Mouse (Mus musculus): ENCODE results near the gene Atp8a1. TPM values are rescaled to one million over a fixed set of nuclear protein-coding genes. Genes with fewer than 3 reads are reported as not detected.

The Atp8a1 gene
- polyA plus RNA-seq, 1 experiment from 2014 or later: 9.1 TPM

GRCm38 (mm10) chr5:67828356-67828755 is 18.9 kb downstream of the Atp8a1 start:
- Histone ChIP-seq H3K4me2 (replicated peaks; ENCODE audit: low read depth) (no peak overlapping the region), H3K9me3 (ENCODE audit: control insufficient read depth) (no peaks in the 10 kb centered on the region)

DNA sequence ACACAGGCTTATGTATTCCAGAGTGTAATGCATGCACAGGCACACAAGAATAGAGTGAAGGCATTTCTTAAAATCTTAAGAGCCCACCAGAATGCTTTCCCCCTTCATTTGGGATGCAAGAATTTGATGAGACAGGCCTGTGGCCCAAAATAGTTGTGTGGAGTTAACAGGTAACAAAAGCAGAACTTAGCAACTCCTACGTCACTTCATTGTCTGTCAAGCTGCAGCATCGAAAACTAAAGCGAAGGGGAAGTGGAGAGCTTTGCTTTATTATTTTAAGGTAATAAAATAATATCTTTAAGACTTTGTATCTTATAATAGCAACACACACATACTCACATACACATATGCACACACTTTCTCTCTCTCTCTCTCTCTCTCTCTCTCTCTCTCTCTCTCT is 20.3 kb downstream of the Atp8a1 start:
- no peak overlapping the region for H3K4me2 ChIP-seq (replicated peaks; ENCODE audit: low read depth)
- 92% methylated on average over 3 of the region's 3 CpGs for WGBS
- no peaks in the 10 kb centered on the region for H3K9me3 ChIP-seq (ENCODE audit: control insufficient read depth)
- no peak overlapping the region for H3K9ac ChIP-seq (ENCODE audit: low read depth, low read length)
- no peak for TF ChIP-seq CTCF (IDR thresholded peaks at IDR 0.05; ENCODE audit: low read depth)
- H3K4me1 ChIP-seq (replicated peaks; ENCODE audit: control insufficient read depth, insufficient read depth, low read length): 0 out of 2 replicates have a peak, but pooled peaks cover 2% of the 10 kb centered on the region
- H3K4me3 ChIP-seq (ENCODE audit: low read depth, low read length): no peak overlapping the region
- no peak for ATAC-seq
- H3K36me3 ChIP-seq (ENCODE audit: control insufficient read depth, insufficient read depth): no peaks in the 10 kb centered on the region
- no peak overlapping the region for H3K27ac ChIP-seq (ENCODE audit: low read depth, low read length)
- no peaks in the 10 kb centered on the region for H3K27me3 ChIP-seq (replicated peaks; ENCODE audit: control insufficient read depth, insufficient read depth, low read length)

More at GRCm38 (mm10) chr5:67828356-67828755, 18.9 kb downstream of the Atp8a1 start:
- H3K27me3 ChIP-seq (replicated peaks; ENCODE audit: control insufficient read depth, insufficient read depth, low read length): no peaks in the 10 kb centered on the region
- H3K36me3 ChIP-seq (ENCODE audit: control insufficient read depth, insufficient read depth): no peaks in the 10 kb centered on the region
- H3K9ac ChIP-seq (ENCODE audit: low read depth, low read length): no peak overlapping the region
- 83% methylated on average over 3 of the region's 3 CpGs for WGBS
- H3K4me1 ChIP-seq (replicated peaks; ENCODE audit: control insufficient read depth, insufficient read depth, low read length): no peaks in the 10 kb centered on the region
- no peak overlapping the region for H3K27ac ChIP-seq (ENCODE audit: low read depth, low read length)
- H3K4me3 ChIP-seq (ENCODE audit: low read depth, low read length): no peak overlapping the region
- no peak for TF ChIP-seq CTCF (IDR thresholded peaks at IDR 0.05; ENCODE audit: low read depth)
- 0 out of 2 replicates have a peak, but pooled peaks have one; percentile 37 for ATAC-seq

GRCm38 (mm10) chr5:67826278-67826677 is 21.0 kb downstream of the Atp8a1 start:
- H3K9ac ChIP-seq (ENCODE audit: low read depth, low read length): no peak overlapping the region
- H3K4me1 ChIP-seq (replicated peaks; ENCODE audit: control insufficient read depth, insufficient read depth, low read length): 0 out of 2 replicates have a peak, but pooled peaks cover 4% of the 10 kb centered on the region
- no peak overlapping the region for H3K4me3 ChIP-seq (ENCODE audit: low read depth, low read length)
- H3K4me2 ChIP-seq (replicated peaks; ENCODE audit: low read depth): no peak overlapping the region
- TF ChIP-seq CTCF (IDR thresholded peaks at IDR 0.05; ENCODE audit: low read depth): no peak
- no peaks in the 10 kb centered on the region for H3K27me3 ChIP-seq (replicated peaks; ENCODE audit: control insufficient read depth, insufficient read depth, low read length)
- no peak overlapping the region for H3K27ac ChIP-seq (ENCODE audit: low read depth, low read length)
- no peaks in the 10 kb centered on the region for H3K36me3 ChIP-seq (ENCODE audit: control insufficient read depth, insufficient read depth)
- no peaks in the 10 kb centered on the region for H3K9me3 ChIP-seq (ENCODE audit: control insufficient read depth)
- ATAC-seq: no peak
- WGBS: 88% methylated on average over 9 of the region's 9 CpGs

DNA sequence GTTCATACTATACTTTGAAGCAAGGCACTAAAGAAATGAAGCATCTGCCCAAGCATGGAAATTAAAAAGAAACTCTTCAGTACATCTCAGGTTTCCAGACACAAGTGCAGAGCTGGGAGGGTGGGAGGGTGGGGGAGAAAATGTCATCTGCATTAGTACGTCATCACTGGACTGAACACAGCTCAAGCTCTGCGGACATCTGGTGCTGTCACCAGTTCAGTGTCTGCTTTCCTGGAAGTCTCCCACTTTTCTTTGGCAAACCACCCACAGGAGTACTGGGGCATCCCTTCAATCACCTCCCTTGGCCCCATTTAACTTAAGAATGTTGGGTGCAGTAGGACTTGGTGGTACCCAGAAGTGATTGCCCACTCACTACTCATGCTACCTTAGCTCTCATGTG is 22.6 kb downstream of the Atp8a1 start:
- Histone ChIP-seq H3K36me3 (ENCODE audit: control insufficient read depth, insufficient read depth) (no peaks in the 10 kb centered on the region), H3K4me2 (replicated peaks; ENCODE audit: low read depth) (no peak overlapping the region), H3K4me1 (replicated peaks; ENCODE audit: control insufficient read depth, insufficient read depth, low read length) (0 out of 2 replicates have a peak, but pooled peaks cover 4% of the 10 kb centered on the region), H3K9ac (ENCODE audit: low read depth, low read length) (no peak overlapping the region), H3K9me3 (ENCODE audit: control insufficient read depth) (no peaks in the 10 kb centered on the region), H3K4me3 (ENCODE audit: low read depth, low read length) (no peak overlapping the region), H3K27me3 (replicated peaks; ENCODE audit: control insufficient read depth, insufficient read depth, low read length) (no peaks in the 10 kb centered on the region), H3K27ac (ENCODE audit: low read depth, low read length) (no peak overlapping the region)
- no peak for TF ChIP-seq CTCF (IDR thresholded peaks at IDR 0.05; ENCODE audit: low read depth)
- no peak for ATAC-seq
- 71% methylated on average over 2 of the region's 2 CpGs for WGBS

GRCm38 (mm10) chr5:67823771-67824170 is 23.5 kb downstream of the Atp8a1 start:
- TF ChIP-seq CTCF (IDR thresholded peaks at IDR 0.05; ENCODE audit: low read depth): no peak
- no peak overlapping the region for H3K4me3 ChIP-seq (ENCODE audit: low read depth, low read length)
- H3K9me3 ChIP-seq (ENCODE audit: control insufficient read depth): no peaks in the 10 kb centered on the region
- no peak overlapping the region for H3K27ac ChIP-seq (ENCODE audit: low read depth, low read length)
- H3K36me3 ChIP-seq (ENCODE audit: control insufficient read depth, insufficient read depth): no peaks in the 10 kb centered on the region
- no peak overlapping the region for H3K4me2 ChIP-seq (replicated peaks; ENCODE audit: low read depth)
- H3K4me1 ChIP-seq (replicated peaks; ENCODE audit: control insufficient read depth, insufficient read depth, low read length): 0 out of 2 replicates have a peak, but pooled peaks cover 4% of the 10 kb centered on the region
- H3K9ac ChIP-seq (ENCODE audit: low read depth, low read length): no peak overlapping the region
- 47% methylated on average over 5 of the region's 5 CpGs for WGBS
- 0 out of 2 replicates have a peak, but pooled peaks have one; percentile 60 for ATAC-seq
- no peaks in the 10 kb centered on the region for H3K27me3 ChIP-seq (replicated peaks; ENCODE audit: control insufficient read depth, insufficient read depth, low read length)

DNA sequence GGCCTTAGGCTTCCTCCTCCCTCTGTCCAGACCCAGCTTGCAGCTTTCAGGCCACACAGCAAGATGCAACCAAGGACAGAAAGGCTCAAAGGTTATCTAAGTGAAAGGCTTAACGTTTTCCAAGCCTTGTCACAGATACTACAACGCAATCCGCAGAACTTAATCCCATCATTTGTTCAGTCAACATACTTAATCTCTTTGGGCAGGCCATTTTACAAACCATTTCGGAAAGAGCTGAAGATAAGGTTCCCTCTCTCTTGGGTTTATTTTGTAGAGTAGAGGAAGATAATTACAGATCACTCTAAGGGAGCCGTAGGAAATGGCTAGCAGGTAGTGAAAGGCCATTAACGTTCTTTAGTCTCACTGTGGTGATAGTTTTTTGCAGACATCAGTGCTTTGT is 24.6 kb downstream of the Atp8a1 start:
- Histone ChIP-seq H3K4me1 (replicated peaks; ENCODE audit: control insufficient read depth, insufficient read depth, low read length) (0 out of 2 replicates have a peak, but pooled peaks cover 4% of the 10 kb centered on the region), H3K27ac (ENCODE audit: low read depth, low read length) (no peak overlapping the region), H3K4me2 (replicated peaks; ENCODE audit: low read depth) (no peak overlapping the region), H3K9ac (ENCODE audit: low read depth, low read length) (no peak overlapping the region), H3K9me3 (ENCODE audit: control insufficient read depth) (no peaks in the 10 kb centered on the region), H3K36me3 (ENCODE audit: control insufficient read depth, insufficient read depth) (no peaks in the 10 kb centered on the region), H3K4me3 (ENCODE audit: low read depth, low read length) (no peak overlapping the region), H3K27me3 (replicated peaks; ENCODE audit: control insufficient read depth, insufficient read depth, low read length) (no peaks in the 10 kb centered on the region)
- no peak for ATAC-seq
- 41% methylated on average over 6 of the region's 6 CpGs for WGBS
- TF ChIP-seq CTCF (IDR thresholded peaks at IDR 0.05; ENCODE audit: low read depth): no peak

- Histone ChIP-seq H3K27me3 (replicated peaks; ENCODE audit: control insufficient read depth, insufficient read depth, low read length) (no peaks in the 10 kb centered on the region), H3K4me3 (ENCODE audit: low read depth, low read length) (no peak overlapping the region), H3K4me2 (replicated peaks; ENCODE audit: low read depth) (no peak overlapping the region), H3K9me3 (ENCODE audit: control insufficient read depth) (no peaks in the 10 kb centered on the region), H3K9ac (ENCODE audit: low read depth, low read length) (no peak overlapping the region), H3K27ac (ENCODE audit: low read depth, low read length) (no peak overlapping the region), H3K4me1 (replicated peaks; ENCODE audit: control insufficient read depth, insufficient read depth, low read length) (0 out of 2 replicates have a peak, but pooled peaks cover 4% of the 10 kb centered on the region), H3K36me3 (ENCODE audit: control insufficient read depth, insufficient read depth) (no peaks in the 10 kb centered on the region)
- no peak for ATAC-seq
- 61% methylated on average over 8 of the region's 8 CpGs for WGBS
- no peak for TF ChIP-seq CTCF (IDR thresholded peaks at IDR 0.05; ENCODE audit: low read depth)
Observed at GRCm38 (mm10) chr5:67821987-67822401, 25.2 kb downstream of the Atp8a1 start.
